Mouse (Mus musculus): Measurements from ENCODE around the gene Gpx4.

DNA sequence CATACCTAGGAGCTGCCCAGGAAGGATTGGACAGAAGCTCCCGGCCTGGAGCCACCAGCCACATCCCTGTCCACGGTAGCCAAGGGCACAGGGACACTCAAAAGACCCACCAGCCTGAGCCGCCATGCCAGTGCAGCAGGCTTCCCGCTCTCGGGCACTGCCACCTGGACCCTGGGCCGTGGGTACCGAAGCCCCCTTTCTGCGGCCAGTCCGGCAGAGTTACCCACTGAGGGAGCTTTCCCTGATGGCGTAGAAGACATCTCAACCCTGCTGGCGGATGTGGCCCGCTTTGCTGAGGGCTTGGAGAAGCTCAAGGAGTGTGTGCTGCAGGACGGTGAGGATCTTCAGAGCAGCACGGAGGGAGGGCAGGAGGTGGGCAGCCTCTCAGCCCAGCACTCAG lies 29.2 kb upstream of the Gpx4 start:
- TF ChIP-seq CTCF (IDR thresholded peaks at IDR 0.05; ENCODE audit: insufficient read depth, low read depth, low read length) = no peak
- TF ChIP-seq POLR2A (IDR thresholded peaks at IDR 0.05; ENCODE audit: insufficient read depth, low read depth, low read length) = no peak

Measured in olfactory bulb, adult 2 months (tissue).